Mouse (Mus musculus) hindbrain, embryonic 12.5 days (tissue): ENCODE measurements around the gene Gm4869. TPM values are rescaled to one million over a fixed set of nuclear protein-coding genes. Genes with fewer than 3 reads are reported as not detected.

Source experiments
- ATAC-seq: fragments of 200-750 bp; cut with Nextera tagmentation; 2 replicates; pipeline ENCODE4 v1.8.0; 2017; ENCODE audit warnings: moderate TSS enrichment; ENCODE audit not compliant: low FRiP score
- H3K27ac ChIP-seq: fragments of 300-500 bp; sonication (generic); 2 replicates; pipeline ENCODE4 v1.5.1; 2016; ENCODE audit warnings: mild to moderate bottlenecking
- H3K27me3 ChIP-seq: fragments of 300-500 bp; sonication (generic); 2 replicates; pipeline ENCODE4 v1.6.1; 2016; ENCODE audit warnings: mild to moderate bottlenecking
- H3K36me3 ChIP-seq: fragments of 300-500 bp; sonication (generic); 2 replicates; pipeline ENCODE4 v1.6.1; 2016; ENCODE audit warnings: mild to moderate bottlenecking
- H3K4me1 ChIP-seq: fragments of 300-500 bp; sonication (generic); 2 replicates; pipeline ENCODE4 v1.6.1; 2016
- H3K4me2 ChIP-seq: fragments of 300-500 bp; sonication (generic); replicated peaks from 2 replicates; pipeline ENCODE4 v1.6.1; 2016; ENCODE audit warnings: mild to moderate bottlenecking
- H3K4me3 ChIP-seq: fragments of 300-500 bp; sonication (generic); 2 replicates; pipeline ENCODE4 v1.5.1; 2016; ENCODE audit warnings: mild to moderate bottlenecking
- H3K9ac ChIP-seq: fragments of 300-500 bp; sonication (generic); 2 replicates; pipeline ENCODE4 v1.6.1; 2016; ENCODE audit warnings: mild to moderate bottlenecking, moderate library complexity
- H3K9me3 ChIP-seq: fragments of 300-500 bp; sonication (generic); replicated peaks from 2 replicates; pipeline ENCODE4 v1.6.1; 2016; ENCODE audit warnings: mild to moderate bottlenecking
- WGBS: fragments of 180-500 bp; shearing (Covaris S2); methylation state at CpG from one replicate; pipeline ENCODE4 v1.1.7; 2016; 5-methylcytosine and 5-hydroxymethylcytosine counted together
- polyA plus RNA-seq: library from polyadenylated mRNA; unstranded; fragments of >200 nt; fragmentation: Nextera tagmentation; extraction: Ambion mirVana; gene quantifications from 2 replicates; pipeline ENCODE4 v1.2.1, GENCODE M21; 2016

Gene Gm4869
- polyA plus RNA-seq, result not detected in 2 replicates

DNA sequence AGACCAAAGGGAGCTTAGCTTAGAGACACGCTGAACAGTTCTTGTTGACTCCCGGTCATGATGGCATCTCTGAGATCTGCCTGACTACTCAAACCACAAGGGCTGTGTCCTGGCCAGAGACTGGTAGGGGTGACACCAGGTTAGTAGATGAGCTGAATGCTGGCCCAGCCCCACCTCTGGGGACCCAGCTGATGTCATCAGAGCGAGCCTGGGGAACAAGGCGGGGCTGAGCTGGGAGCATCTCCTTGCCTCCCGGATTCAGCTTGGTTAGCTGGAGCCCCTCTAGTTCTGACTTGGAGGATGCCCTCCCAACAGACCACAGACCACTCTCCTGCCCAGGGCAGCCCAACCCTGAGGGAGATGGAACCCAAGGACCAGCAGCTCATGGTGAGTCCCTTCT is at the start of gene Gm4869:
Gene Gm4869 (plus strand): TSS at position 301 of the 400 bp plus-strand sequence.
- Histone ChIP-seq H3K4me2 (no peak within 1 kb of the TSS), H3K9me3 (no peaks in the 10 kb centered on the region), H3K27ac (no peak within 1 kb of the TSS), H3K36me3 (peaks cover 59% of the 10 kb centered on the region), H3K9ac (no peak within 1 kb of the TSS), H3K27me3 (no peaks in the 10 kb centered on the region), H3K4me1 (no peaks in the 10 kb centered on the region), H3K4me3 (no peak within 1 kb of the TSS)
- ATAC-seq, result no peak
- 84% methylated on average over 5 of the region's 5 CpGs for WGBS

DNA sequence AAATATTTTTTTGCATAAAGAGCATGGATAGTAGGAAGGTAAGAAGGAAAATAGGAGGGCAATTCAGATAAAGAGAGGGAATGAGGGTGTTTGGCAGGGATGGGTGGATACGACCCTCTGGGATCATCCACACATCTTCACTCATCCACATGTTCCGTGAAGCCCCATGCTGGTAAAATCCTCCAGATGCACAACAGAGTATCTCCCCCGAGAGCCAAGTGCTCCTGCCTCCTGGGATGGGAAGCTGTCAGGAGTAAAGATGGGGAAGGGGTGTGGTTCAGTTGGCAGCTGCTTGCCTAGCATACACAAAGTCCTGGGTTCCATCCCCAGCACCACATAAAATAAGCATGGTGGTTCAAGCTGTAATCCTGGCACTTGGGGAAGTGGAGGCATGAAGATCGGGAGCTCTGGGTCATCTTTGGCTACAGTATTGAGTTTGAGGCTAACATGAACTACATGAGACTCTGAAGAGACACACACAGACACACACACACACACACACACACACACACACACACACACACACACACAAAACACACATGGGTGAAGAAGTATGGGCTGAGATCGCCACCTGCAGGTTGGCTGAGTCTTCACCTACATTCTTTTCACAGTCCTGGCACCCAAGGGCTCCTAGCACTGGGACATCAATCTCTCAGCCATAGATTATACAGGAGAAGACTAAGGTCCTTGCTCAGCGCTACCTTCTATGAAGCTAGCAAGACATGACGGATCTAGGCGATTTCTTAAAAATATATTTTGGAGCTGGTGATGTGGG is 49.1 kb upstream of the Gm4869 start:
- H3K4me3 ChIP-seq, result no peak overlapping the region
- no peak overlapping the region for H3K4me2 ChIP-seq
- ATAC-seq, result no peak
- H3K36me3 ChIP-seq, result no peaks in the 10 kb centered on the region
- no peak overlapping the region for H3K9ac ChIP-seq
- H3K27ac ChIP-seq, result no peak overlapping the region
- no peaks in the 10 kb centered on the region; the same call in 1 of the 2 replicates for H3K9me3 ChIP-seq
- WGBS, result 65% methylated on average over 8 of the region's 8 CpGs
- H3K27me3 ChIP-seq, result no peaks in the 10 kb centered on the region
- no peaks in the 10 kb centered on the region for H3K4me1 ChIP-seq

DNA sequence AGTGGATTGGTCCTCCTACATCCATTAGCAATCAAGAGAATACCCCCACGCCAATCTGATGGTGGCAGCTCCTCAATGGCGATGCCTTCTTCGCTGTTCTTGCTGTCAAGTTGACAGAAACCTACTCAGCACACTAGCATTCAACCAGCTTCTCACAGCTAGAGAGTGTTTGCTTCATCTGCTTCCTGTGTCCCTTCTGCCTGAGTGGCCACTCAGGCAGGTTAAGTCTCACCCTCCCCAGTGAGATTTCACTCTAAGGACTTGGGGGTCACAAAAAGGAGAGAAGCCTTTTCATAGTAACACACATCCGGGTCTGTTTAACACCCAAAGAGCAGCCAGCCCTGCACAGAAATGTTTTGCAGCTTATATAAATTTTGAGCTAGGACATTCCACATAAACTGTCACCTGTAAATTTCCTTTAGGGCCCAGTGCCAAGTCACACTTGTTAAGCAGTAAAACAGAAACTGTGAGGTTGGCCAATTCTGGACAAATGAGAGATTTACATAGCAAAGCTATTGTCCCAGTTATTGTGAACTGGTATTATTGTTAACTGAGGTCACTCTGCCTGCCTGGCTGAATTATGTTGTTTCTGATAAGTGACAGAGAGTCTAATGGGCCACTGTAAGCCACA is 42.7 kb upstream of the Gm4869 start:
- no peak overlapping the region for H3K27ac ChIP-seq
- no peak overlapping the region for H3K4me2 ChIP-seq
- no peak overlapping the region for H3K9ac ChIP-seq
- no peaks in the 10 kb centered on the region for H3K36me3 ChIP-seq
- H3K4me1 ChIP-seq, result no peaks in the 10 kb centered on the region
- no peaks in the 10 kb centered on the region; the same call in 1 of the 2 replicates for H3K9me3 ChIP-seq
- no peak for ATAC-seq
- WGBS, result 82% methylated on average over 4 of the region's 4 CpGs
- H3K4me3 ChIP-seq, result no peak overlapping the region
- H3K27me3 ChIP-seq, result no peaks in the 10 kb centered on the region

DNA sequence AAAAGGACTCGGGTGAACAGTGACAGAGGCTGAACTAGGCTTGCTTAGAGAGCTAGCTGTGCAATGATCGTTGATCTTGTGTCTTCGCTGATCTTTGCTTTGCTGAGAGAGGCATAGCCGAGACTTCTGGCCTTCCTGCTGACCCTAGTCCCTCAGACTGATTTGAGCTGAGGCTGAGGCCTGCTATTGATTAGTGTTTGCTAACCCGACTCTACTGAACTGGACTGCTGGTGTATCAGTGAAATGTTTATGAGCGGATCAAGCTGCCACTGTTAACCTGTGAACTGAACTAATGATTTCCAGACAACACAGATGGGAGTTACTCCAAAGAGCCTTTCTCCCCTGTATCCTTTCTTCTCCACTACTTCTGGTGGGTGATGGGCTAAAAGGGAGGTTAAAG is 40.3 kb upstream of the Gm4869 start:
- WGBS, result 69% methylated on average over 6 of the region's 6 CpGs
- Histone ChIP-seq H3K4me3 (no peak overlapping the region), H3K27ac (no peak overlapping the region), H3K36me3 (no peaks in the 10 kb centered on the region), H3K9ac (no peak overlapping the region), H3K9me3 (no peaks in the 10 kb centered on the region; the same call in 1 of the 2 replicates), H3K27me3 (no peaks in the 10 kb centered on the region), H3K4me1 (no peaks in the 10 kb centered on the region), H3K4me2 (no peak overlapping the region)
- no peak for ATAC-seq

DNA sequence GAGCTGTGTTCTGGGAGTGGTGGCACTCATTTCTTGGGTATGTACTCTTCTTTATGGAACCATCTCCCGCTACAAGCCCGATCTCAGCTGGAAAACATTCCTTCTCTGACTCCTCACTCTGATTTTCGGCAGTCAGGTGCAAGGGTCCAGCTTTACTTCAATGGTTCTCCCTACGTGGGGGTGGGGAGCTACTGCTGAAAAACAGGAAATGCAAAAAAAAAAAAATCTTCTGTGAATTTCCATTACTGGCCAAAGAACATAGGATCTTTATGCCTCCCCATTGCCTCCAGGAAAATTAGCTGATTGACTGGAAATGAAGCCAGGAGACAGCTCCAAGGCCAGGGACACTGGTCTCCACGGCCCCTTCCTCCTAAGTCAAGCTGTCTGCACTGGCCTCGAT is 38.8 kb upstream of the Gm4869 start:
- Histone ChIP-seq H3K9ac (no peak overlapping the region), H3K27ac (no peak overlapping the region), H3K9me3 (no peaks in the 10 kb centered on the region), H3K4me3 (no peak overlapping the region), H3K36me3 (no peaks in the 10 kb centered on the region), H3K4me1 (no peaks in the 10 kb centered on the region), H3K4me2 (no peak overlapping the region), H3K27me3 (no peaks in the 10 kb centered on the region)
- no peak for ATAC-seq
- WGBS, result 75% methylated on average over 6 of the region's 6 CpGs

DNA sequence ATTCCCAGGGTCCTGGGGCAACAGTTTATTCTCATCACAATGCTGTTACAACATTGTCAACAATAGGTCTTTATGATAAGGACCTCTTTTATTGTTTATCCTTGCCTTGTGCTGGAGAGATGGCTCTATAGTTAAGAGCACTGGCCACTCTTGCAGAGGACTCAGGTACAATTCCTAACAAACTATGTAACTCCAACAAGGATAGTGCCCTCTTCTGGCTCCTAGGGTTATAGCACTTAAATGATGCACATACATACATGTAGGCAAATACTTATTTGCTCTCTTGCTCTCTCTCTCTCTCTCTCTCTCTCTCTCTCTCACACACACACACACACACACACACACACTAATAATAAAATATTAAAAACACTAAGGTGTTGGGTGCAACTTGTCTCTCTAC is 36.6 kb upstream of the Gm4869 start:
- H3K27ac ChIP-seq, result no peak overlapping the region
- no peaks in the 10 kb centered on the region for H3K9me3 ChIP-seq
- H3K36me3 ChIP-seq, result no peaks in the 10 kb centered on the region
- H3K4me1 ChIP-seq, result no peaks in the 10 kb centered on the region
- H3K4me2 ChIP-seq, result no peak overlapping the region
- H3K9ac ChIP-seq, result no peak overlapping the region
- no peak for ATAC-seq
- no peak overlapping the region for H3K4me3 ChIP-seq
- H3K27me3 ChIP-seq, result no peaks in the 10 kb centered on the region

DNA sequence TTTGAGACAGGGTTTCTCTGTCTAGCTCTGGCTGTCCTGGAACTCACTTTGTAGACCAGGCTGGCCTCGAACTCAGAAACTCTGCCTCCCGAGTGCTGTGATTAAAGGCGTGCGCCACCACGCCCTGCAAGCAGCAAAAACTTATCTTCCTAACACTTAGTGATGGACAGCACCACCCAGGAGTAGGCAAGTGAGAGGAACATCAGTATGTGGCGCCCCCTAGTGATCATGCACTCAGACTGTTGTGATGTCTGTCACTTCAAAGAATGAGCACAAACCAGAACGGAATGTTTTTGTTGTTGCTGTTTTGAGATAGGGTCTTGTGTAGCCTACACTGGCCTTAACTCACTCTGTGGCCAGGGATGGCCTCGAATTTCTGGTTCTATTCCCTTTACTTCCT is 34.1 kb upstream of the Gm4869 start:
- Histone ChIP-seq H3K27me3 (no peaks in the 10 kb centered on the region), H3K4me1 (no peaks in the 10 kb centered on the region), H3K4me3 (no peak overlapping the region), H3K36me3 (no peaks in the 10 kb centered on the region), H3K9ac (no peak overlapping the region), H3K9me3 (no peaks in the 10 kb centered on the region), H3K4me2 (no peak overlapping the region), H3K27ac (no peak overlapping the region)
- WGBS, result 39% methylated on average over 8 of the region's 8 CpGs
- no peak for ATAC-seq

DNA sequence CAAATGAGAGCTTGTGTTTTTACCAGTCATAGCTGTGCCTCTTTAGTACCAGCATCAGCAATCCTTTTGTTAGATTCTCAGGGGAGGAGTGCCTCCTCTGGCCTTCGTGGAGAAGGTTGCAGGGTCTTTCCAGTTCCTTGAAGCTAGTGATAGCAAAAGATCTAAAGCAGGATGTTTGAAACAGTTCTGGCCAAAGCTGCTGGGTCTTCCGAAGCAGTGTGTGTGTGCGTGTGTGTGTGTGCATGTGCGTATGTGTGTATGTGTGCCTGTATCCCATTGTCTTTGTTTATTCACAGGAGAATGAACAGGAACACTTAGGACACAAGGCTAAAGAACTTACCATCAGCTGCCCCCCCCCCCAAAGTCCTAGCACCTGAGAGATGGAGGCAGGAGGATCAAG is 30.8 kb upstream of the Gm4869 start:
- WGBS, result 65% methylated on average over 4 of the region's 4 CpGs
- H3K4me2 ChIP-seq, result no peak overlapping the region
- H3K4me1 ChIP-seq, result no peaks in the 10 kb centered on the region; the same call in 1 of the 2 replicates
- H3K4me3 ChIP-seq, result no peak overlapping the region
- no peaks in the 10 kb centered on the region for H3K36me3 ChIP-seq
- H3K9ac ChIP-seq, result no peak overlapping the region
- no peaks in the 10 kb centered on the region for H3K27me3 ChIP-seq
- no peak overlapping the region for H3K27ac ChIP-seq
- ATAC-seq, result no peak
- H3K9me3 ChIP-seq, result no peaks in the 10 kb centered on the region

DNA sequence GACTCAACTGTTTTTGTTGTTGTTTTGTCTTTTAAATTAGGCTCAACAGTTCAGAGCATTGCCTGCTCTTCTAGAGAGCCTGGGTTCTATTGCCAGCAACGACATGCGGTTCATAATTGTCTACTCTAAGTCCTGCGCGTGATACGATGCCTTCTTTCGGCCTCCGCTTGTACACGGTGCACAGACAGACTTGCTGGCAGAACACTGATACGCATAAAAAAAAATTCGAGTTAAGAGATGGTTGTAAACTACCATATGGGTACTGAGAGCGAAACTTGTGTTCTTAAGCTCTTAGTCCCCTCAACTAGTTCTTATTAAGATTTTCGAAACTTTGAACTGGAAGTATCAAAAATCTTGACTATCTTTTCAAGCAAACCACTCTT is 27.3 kb upstream of the Gm4869 start:
- Histone ChIP-seq H3K4me2 (peak overlapping the region; percentile 88), H3K36me3 (0 out of 2 replicates have a peak, but pooled peaks cover 11% of the 10 kb centered on the region), H3K9ac (peak overlapping the region; percentile 77), H3K4me3 (peak overlapping the region; percentile 100), H3K27ac (peak overlapping the region; percentile 94), H3K9me3 (no peaks in the 10 kb centered on the region), H3K27me3 (no peaks in the 10 kb centered on the region), H3K4me1 (peaks cover 27% of the 10 kb centered on the region)
- 2% methylated on average over 12 of the region's 12 CpGs for WGBS
- peak; percentile 33; the same call in 1 of the 2 replicates for ATAC-seq

DNA sequence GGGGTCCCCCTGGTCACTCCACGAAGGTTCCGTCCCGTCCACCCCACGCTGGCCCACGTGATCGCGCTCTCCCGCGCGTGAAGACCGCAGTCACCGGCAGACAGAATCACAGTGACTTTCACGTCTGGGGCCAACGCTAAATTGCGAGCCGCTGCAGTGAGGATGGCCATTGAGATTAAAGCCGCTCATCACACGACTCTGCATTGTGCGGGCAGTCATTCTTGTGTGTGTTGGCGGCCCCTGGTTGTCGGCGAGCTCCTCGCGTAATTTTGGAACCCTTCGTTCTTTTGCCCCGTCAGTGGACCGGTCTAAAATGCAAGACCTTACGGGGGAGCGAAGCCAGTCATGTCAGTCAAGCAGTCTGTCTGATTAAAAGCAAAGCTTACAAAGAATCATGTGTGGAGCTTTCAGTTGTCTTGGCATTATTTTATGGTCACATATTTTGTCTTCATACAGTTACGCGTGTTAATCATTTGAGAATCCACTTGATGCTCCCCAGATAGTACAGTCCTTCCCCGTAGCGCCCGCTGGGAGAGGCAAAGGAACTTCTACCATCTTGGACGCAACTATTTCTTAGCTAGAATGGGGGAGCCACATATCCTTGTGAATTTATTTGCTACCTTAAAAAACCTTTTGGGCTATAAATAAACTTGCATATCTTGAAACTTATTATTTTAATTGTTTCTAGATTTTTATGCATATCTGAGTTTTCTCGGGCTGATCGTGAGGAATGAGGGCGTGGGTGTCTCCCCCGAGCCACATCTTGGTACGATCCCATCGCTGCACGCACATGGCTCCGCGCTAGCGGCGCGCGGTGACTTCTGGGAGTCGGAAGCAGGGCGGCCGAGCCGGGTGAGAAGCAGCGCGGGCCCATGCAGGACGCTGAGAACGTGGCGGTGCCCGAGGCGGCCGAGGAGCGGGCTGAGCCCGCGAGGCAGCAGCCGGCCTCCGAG is 26.7 kb upstream of the Gm4869 start, which contains the start of gene Eif3b:
Gene Eif3b (plus strand): TSS at position 840 of the 953 bp plus-strand sequence.
- Histone ChIP-seq H3K36me3 (0 out of 2 replicates have a peak, but pooled peaks cover 15% of the 10 kb centered on the region), H3K9me3 (no peaks in the 10 kb centered on the region), H3K27me3 (no peaks in the 10 kb centered on the region), H3K4me3 (peak within 1 kb of the TSS; percentile 100), H3K9ac (peak within 1 kb of the TSS; percentile 98), H3K4me1 (peaks cover 27% of the 10 kb centered on the region), H3K27ac (peak within 1 kb of the TSS; percentile 94), H3K4me2 (peak within 1 kb of the TSS; percentile 88)
- ATAC-seq, result peak; percentile 90
- under 1% methylated on average over 65 of the region's 65 CpGs for WGBS

DNA sequence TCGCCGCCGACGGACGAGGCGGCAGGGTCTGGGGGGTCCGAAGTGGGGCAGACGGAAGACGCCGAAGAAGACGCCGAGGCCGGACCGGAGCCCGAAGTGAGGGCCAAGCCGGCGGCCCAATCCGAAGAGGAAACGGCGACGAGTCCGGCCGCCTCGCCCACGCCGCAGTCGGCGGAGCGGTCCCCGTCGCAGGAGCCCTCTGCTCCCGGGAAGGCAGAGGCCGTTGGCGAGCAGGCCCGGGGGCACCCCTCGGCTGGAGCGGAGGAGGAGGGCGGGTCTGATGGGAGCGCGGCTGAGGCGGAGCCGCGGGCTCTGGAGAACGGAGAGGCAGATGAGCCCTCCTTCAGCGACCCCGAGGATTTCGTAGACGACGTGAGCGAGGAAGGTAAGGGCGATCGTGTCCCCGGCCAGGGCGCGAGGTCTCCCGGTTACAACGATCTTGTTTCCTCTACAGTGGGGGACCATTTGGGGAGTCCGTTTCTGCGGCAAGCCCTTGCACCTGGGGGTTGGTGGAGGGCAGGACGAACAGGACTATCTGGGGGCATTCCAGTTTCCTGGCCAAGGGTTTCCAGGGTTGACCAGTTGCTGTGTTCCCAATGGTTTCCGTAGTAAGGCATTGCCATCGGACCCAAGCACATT is 25.9 kb upstream of the Gm4869 start:
- peak; percentile 42 for ATAC-seq
- Histone ChIP-seq H3K4me1 (peaks cover 27% of the 10 kb centered on the region), H3K9me3 (no peaks in the 10 kb centered on the region), H3K4me2 (peak overlapping the region; percentile 88), H3K36me3 (0 out of 2 replicates have a peak, but pooled peaks cover 15% of the 10 kb centered on the region), H3K4me3 (peak overlapping the region; percentile 100), H3K9ac (peak overlapping the region; percentile 98), H3K27ac (peak overlapping the region; percentile 82), H3K27me3 (no peaks in the 10 kb centered on the region)
- WGBS, result under 1% methylated on average over 62 of the region's 62 CpGs
